Mouse (Mus musculus) megakaryocyte, adult 5-6 weeks (primary cell): Measurements from ENCODE around the gene Slc51a. TPM values are rescaled to one million over a fixed set of nuclear protein-coding genes. Genes with fewer than 3 reads are reported as not detected.
A peak's percentile ranks its signal among the peaks of the same experiment; 100 is the strongest.
"Not testable (repeated sequence)": the region's sequence is repeated elsewhere in the genome, so short reads cannot be mapped to it uniquely, and the experiment has no call there.

Source experiments
- ATAC-seq: 2 replicates; pipeline ENCODE4 v1.8.0; 2016; ENCODE audit warnings: mild to moderate bottlenecking, inconsistent platforms; ENCODE audit not compliant: poor library complexity, severe bottlenecking
- total RNA-seq, 2 experiments: library from RNA; stranded (forward) in 1 of 2; stranded (reverse) in 1 of 2; fragments of 153-499, 151-499 nt in 1 of 2; fragments of 221-1000, 200-1000 nt in 1 of 2; gene quantifications; 2 replicates each; pipeline versions ENCODE4 v1.2.3 to v1.2.4; 2015 to 2017

The Slc51a gene
- total RNA-seq, 2 experiments from 2014 or later, result not detected

GRCm38 (mm10) chr16:32510399-32511337 lies 23.0 kb upstream of the Slc51a start:
- no peak for ATAC-seq

- peak; percentile 66 for ATAC-seq
Measured at GRCm38 (mm10) chr16:32509066-32509942, 21.6 kb upstream of the Slc51a start.

DNA sequence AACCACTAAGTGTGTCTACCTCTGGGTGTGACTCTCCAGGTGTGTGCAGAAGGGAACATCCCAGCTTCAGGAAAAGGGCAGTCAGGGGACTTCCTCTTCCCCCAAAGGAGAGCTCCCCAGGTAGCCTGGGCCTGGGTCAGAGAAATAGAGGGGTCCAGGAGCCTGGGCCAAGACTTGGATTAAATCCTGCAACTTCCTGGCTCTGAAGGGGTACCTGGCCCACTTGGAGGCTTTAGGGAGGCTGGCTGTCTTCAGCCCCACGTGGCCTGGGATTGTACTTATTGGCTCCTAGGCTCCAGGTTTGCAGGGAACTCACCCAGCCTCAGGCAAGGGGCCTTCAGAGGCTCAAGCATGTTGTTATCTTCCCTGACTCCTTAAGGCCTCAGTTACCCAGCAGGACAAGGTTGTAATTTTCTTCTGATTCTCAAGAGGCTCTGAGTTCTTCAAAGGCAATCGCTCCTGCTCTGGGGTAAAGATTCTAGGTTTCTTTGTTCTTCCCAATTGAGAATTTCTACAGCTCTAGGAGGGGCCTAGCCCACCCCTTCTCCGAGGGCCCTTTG lies 20.9 kb upstream of the Slc51a start:
- no peak for ATAC-seq

DNA sequence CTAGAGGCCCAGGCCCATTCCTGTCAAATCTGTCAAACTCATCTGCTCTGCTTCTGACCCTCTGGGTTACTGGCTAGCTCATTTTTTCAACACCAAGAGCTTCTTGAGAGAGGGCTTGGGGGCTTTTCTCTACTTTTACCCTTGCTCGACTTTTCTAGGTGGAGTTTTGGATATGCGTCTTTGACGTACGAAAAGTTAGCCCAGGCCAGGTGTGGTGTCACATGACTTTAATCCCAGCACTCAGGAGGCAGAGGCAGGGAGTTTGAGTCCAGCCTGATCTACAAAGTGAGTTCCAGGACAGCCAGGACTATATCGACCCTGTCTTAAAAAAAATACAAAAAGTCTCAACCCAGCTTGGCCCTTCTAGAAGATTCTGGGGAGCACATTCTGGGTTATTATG lies 20.4 kb upstream of the Slc51a start:
- ATAC-seq, result no peak

- peak; percentile 78 for ATAC-seq
Measured at GRCm38 (mm10) chr16:32507407-32507806, 19.7 kb upstream of the Slc51a start.

DNA sequence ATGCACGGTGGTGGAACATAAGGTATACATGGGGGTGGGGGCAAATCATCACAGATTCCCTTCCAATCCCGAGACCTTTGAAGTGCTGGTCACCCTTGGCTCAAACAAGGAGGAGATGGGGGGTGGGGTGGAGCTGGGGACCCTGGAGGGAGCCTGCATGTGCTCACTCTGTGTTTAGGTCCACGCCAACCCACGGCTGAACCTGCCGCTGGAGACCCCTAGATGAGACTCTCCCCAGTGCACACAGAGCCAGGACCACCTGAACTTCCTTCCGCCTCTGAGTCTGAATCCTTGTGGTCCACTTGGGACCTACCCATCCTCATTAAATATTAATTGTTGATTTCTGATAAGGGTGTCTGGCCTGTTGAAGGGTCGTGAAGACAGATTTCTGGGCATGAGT lies 19.2 kb upstream of the Slc51a start:
- ATAC-seq, result no peak

DNA sequence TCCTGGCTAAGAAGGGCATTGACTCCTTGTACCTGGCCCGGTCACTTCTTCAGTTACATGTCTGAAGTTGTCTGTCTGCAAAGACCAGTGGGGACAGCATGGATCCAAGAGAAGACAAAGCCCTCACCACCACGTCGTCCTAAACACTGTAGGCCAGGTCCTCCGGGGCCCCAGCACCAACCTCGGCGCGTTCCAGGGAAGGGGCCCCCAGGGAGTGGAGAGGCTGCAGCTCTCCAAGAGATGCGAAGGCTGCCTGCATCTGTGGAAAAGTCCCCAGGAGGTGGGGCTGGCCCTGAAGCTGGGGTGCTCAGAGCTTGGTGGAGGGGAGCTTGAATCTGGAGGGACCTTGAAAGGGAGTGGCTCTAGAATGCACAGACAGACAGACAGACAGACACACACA lies 18.6 kb upstream of the Slc51a start:
- ATAC-seq, result no peak

DNA sequence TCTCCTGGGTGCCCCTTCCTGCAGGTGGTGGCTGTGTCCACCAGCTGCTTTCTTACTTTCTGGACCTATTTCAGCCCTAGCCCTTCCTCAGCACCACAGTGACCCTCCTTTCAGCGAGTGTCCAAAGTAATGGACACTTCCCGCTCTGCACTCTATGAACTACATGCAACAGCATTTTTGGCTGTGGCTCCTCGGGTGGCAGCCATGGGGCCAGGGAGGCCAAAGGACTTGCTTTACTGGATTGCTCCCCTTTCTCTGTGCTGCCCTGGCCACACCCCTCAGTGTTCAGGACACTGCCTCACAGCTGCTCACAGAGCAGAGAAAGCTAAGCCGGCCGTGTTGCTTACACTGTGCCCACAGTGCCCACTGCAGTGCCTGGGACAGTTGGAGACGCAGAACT lies 16.0 kb upstream of the Slc51a start:
- no peak for ATAC-seq

DNA sequence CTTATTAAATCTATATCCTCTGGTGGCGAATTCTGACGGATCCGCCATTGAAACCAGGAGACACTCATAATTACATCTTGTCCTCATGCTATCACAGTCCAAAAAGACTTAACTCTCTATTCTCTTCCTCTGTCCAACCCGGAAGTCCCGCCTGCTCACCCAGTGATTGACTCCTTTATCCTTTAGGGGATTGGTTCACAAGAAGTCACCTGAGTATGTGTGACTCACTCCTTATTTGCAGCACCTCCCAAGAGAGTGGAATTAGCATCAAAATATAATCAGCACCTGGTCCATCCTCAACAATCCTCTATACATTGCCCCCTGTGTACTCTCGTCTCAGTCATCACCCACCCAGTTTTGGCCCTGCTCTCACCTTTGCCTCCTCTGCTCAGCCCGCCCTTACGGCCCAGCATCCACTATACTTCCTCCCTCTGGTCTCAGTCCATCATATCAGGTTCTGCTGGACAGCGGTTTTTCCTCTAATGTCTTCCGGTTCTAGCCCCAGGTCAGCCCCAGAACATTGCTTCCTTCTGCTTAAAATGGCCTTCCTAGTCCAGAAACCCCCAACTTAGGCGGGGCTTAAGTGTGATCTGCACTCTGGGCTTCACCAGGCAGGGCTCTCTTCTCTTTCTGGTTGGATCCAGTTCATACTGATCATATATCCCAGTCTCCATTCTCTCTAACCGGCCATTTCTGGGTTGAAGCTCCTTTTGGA lies 15.1 kb upstream of the Slc51a start:
- no peak for ATAC-seq

- ATAC-seq, result peak; percentile 72
Measured at GRCm38 (mm10) chr16:32501459-32501858, 13.8 kb upstream of the Slc51a start.

- ATAC-seq, result peak; percentile 86
Measured at GRCm38 (mm10) chr16:32499430-32500037, 11.9 kb upstream of the Slc51a start.

- no peak for ATAC-seq
Measured at GRCm38 (mm10) chr16:32498996-32499395, 11.3 kb upstream of the Slc51a start.

DNA sequence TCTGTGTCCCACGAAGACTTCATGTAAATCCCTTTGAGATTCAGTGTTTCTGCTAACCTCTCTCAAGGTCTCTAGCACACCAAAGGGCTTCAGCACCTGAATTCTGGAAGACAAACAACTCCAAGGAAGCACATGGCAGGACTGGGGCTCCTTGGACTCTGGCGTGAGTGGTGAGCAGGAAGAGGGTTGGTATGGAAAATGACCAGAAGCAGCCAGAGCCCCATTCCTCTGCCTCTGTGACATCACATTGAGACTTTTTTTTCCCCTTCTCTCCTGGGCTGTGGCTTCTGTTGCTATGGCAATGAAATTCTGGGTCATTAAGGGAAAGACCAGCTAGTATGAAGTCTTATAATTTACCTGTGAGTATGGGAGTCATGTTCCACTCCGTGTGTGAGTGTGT lies 8.3 kb upstream of the Slc51a start, which contains the start of gene Zdhhc19:
Zdhhc19 (plus strand) TSS at position 301 of the 400 bp plus-strand sequence.
- no peak for ATAC-seq

DNA sequence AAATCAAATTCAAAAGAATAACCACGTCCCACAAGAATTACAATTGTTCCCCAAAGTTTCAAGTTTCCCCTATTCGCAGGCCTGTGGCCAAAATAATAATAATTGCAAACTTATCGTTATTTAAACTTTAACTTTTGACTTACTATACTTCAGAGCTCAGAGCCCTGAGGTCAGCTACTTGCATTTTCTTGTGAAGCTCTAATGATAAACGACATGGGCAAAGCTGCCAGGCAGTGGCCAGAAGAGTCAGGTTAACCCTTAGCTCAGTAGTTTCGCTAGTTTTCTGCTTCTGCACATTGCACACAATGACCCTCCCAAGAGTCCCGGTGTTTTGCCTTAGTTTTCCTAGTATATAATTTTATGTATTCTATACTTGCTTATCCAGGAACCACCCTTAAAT lies 6.7 kb upstream of the Slc51a start:
- not testable (repeated sequence) for ATAC-seq

- ATAC-seq, result no peak
Measured at GRCm38 (mm10) chr16:32488939-32489338, 1.3 kb upstream of the Slc51a start.

- no peak for ATAC-seq
Measured at GRCm38 (mm10) chr16:32486046-32486445, 1.6 kb downstream of the Slc51a start.

DNA sequence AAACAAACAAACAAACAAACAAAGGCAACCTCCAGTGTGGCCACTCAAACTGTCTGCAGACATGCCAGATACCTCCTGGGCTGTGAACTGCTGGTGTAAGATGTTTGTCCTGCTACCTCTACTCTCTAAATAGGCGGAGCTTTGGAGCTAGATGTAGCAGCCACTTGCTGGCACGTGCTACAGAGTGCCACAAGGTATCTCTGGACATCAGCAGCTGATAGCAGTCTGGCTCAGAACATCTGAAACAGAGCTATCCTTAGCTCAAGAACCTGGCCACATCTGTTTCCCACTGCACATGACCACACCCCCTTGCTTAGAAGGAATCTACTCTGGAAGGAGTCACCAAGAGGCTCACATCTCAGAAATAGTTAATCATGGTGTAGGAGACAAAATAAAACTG lies 2.5 kb downstream of the Slc51a start:
- ATAC-seq, result no peak

DNA sequence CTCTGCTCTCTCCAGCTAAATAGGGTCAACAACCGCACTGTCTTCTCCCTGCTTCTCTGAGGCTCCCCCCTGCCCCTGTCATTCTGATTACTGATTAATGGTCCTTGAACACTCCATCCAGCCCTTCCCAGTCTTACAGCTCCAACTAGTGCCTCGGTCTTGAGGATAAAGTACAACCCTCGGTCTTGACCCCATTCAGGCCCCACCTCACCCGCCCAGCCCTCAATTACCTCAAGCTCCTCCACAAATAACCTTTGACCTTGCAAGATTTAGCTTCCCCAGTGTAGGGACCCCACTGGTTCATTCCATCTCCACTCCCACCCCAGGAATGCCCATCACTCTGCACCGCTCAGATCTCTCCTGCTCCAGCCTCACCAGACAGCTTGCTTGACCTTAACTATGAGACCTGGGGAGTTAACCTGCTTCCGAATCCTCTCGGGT lies 3.2 kb downstream of the Slc51a start:
- no peak for ATAC-seq

DNA sequence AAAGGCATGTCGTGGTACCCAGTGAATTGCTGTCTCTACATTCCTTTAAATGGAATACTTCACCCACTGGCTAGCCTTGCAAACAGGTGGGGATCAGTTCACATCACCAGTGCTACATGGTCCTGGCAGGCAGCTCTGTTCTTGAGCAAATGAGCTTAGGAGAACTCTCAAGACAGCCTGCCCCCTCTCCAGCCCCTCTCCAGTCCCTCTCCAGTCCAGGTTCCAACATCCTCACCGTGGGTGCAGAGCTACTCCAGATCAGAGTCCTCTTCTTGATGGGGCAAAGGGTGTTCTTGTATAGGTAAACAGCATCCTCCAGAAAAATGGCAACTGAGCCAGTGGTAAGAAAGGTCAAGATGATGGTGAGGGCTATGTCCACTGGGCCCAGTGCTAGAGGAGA lies 8.3 kb downstream of the Slc51a start:
- ATAC-seq, result no peak

DNA sequence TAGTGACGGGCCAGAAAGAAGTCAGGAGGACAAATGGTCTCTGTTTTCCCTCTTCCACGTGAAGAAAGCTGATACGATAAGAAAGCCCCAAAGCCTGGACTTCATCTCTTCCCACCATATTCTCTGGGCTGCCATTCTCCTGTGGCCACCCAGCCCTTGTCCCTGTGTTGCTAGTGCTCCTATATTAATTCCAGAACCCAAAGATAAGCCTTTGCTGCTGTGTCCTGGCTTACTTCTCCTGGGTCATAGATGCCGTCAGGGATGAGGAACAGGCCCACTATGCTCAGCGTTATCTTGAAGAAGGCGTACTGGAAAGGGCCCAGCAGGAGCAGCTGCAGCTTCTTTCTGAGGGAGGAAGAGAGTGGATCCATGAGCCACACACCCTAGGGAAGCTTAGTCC lies 10.4 kb downstream of the Slc51a start:
- no peak for ATAC-seq
